Mouse (Mus musculus) thymus, postnatal 10 days (tissue): Measurements from ENCODE around the gene Aldh5a1.

Experiments
- DNase-seq, 2 experiments: peaks; one replicate each; pipeline ENCODE4 v3.0.0; 2021; ENCODE audit warnings: low spot score in 2 of 2

The Aldh5a1 gene

DNA sequence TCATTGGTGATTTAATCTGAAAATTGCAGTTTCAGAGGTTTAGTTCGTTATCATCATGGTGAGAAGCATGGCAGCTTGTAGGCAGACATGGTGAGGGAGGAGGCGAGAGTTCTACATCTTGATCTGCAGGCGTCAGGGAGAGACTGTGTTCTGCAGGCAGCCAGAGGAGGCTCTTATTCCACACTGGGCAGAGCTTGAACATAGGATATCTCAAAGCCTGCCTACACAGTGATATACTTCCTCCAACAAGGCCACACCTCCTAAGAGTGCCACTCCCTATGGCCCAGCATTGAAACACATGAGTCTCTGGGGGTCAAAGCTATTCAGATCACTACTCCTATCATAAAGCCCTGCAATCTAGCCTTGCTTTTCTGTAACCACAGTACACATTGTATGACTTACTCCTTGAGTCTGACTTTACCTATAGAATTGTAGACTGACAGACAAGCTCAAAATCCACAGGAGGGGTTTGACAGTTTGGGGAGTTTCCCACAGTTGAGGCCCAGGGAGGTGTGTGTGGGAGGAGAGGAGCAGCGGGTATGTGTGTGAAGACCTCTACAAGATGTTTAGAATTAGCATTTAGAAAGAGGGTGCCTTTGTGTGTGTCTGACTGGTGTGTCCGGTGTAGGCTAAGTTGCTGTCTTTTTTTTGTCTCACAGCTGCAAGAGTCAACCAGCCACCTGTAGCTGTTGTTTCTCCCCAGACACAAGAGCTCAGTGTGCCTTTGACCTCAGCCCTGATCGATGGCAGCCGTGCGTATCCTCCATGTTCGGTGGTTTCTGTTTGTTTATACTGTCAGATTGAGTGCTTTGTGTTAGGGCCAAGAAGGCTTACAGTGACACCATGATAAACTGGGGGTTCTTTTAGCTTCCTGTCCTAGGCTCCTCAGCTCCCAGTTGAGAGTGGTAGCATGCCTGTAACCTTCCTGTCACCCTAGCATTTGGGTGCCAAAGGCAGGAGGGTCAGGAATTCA lies 70.7 kb downstream of the Aldh5a1 start:
- DNase-seq = no peak

- DNase-seq = peak; percentile 32 to 75
Observed at GRCm38 (mm10) chr13:24862520-24862919, 74.9 kb downstream of the Aldh5a1 start.

- no peak for DNase-seq
Observed at GRCm38 (mm10) chr13:24862021-24862420, 75.4 kb downstream of the Aldh5a1 start.

DNA sequence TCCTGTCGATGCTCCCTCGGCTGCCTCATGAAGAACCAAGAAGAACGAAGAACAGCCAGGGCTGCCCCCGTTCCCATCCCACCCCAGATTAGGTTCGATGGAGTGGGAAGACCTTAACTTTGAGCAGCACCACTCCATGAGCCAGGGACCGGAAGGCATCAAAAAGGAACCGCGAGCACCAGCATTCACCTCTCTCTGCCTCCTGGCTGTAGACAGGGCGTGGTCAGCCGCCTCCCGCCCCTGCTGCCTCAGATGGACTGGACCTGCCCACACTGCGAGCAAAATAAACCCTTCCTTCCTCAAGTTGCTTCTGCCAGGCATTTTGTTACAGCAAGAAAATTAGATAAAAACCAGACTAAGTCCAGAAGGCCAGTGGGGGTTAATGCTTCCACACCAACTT lies 76.4 kb downstream of the Aldh5a1 start:
- no peak for DNase-seq

DNA sequence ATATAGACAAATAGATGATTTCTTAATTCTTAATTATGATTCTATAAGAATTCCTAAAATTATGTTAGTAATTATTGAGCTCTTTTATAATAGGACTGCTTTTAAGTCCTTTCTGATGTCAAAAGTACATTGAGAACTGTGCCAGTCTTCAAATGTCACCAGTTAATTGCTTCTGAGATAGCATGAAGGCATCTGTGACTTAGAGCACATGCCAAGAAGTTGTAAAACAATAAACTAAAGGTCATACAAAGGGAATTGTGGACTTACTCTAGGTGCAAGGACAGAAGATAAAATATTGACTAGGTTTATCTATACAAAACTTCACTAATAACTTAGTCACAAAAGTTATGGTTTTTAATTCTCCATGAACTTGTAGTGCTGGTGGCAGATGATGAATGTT lies 78.3 kb downstream of the Aldh5a1 start:
- no peak for DNase-seq
